Mouse (Mus musculus) spleen, postnatal 10 days (tissue): Measurements from ENCODE around the gene Thbs3.
A peak's percentile ranks its signal among the peaks of the same experiment; 100 is the strongest.

Experiments used
- DNase-seq, 2 experiments: peaks; one replicate each; pipeline ENCODE4 v3.0.0; 2021 to 2022; ENCODE audit warnings: low spot score in 2 of 2

Thbs3 gene

DNA sequence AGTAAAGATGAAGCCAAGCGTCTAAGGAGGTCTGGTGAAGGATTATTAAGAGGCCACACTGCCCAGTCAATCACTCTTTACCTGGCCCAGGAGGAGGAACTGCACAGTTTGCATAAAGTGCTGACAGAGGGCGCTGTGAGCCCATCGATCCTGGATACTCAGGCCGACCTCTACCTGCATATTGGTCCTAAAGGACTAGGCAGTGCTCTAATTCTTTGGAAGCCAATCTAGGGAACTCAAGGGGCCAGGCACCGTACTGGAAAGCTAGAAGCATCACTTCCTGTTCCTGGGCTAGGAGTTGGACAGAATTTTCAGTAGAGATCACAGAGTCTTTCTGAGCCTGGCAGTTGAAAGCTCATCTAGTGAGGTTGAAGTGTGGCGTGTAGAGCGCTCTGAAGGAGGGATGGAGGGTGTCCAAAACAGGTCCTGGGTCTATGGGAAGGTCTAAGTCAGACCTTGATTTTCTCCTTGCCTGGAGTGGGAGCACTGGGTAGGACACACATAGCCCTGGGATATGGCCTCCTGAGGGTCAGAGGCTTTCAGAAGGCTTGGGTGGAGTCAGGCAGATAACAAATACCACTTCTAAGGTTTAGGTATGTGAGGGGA lies 35.6 kb downstream of the Thbs3 start:
- DNase-seq = peak; percentile 46 to 75

GRCm38 (mm10) chr3:89251365-89251895 lies 36.5 kb downstream of the Thbs3 start:
- peak; percentile 40 to 76 for DNase-seq

- no peak for DNase-seq
These were observed 40.0 kb downstream of the Thbs3 start for GRCm38 (mm10) chr3:89254994-89255393.

DNA sequence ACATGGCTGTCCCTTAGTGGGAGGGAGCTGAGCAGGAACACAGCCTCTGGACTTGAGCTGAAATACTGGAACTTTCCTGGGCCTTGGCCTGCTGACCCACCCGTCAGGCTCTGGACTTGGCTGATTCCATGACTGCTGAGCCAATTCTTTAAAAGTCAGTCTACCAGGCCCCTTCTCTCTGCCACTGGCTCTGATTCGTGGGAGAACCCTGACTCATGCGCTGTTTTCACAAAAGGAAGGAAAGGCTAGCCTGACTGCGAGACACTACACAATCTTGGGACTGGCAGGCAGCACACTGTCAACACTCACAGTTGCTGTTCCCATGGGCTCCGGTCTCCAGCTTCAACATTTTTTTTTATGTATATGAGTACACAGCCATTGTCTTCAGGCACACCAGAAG lies 41.2 kb downstream of the Thbs3 start:
- no peak for DNase-seq

DNA sequence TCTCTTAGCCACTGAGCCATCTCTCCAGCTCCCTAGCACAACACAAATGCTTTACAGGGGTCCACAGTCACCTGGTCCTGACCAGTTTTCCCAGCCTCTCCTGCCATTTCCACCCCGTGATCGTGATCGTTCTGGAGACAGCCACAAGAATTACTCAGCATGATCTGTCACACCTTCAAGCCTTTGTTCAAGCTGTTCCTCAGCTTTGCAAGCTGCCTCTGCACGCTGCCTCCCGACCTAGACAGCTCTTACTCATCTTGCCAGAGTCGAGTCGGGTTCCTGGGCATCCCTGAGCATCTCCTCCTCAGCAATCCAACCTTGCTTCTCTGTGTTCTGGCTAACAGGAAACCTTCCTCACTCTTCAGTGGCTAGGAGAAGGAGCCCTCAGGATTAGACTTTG lies 44.1 kb downstream of the Thbs3 start, which contains the start of gene Dpm3:
Gene Dpm3 (plus strand): TSS at position 283 of the 400 bp plus-strand sequence.
- DNase-seq = no peak

DNA sequence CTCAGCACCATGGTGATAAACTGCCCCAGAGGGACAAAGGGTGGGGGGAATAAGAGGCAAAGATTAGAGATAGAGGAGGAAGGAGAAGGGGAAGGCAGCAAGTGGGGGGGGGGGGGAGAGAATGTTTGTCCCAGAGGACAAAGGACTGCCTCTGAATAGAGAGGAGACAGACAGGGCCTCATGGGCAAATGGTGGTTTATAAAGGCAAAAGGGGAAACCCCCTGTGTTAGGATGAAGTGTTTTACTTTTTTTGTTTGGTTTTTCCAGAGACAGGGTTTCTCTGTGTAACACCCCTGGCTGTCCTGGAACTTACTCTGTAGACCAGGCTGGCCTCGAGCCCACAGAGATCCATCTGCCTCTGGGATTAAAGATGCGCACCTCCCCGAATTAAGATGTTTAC lies 45.2 kb downstream of the Thbs3 start:
- no peak for DNase-seq

DNA sequence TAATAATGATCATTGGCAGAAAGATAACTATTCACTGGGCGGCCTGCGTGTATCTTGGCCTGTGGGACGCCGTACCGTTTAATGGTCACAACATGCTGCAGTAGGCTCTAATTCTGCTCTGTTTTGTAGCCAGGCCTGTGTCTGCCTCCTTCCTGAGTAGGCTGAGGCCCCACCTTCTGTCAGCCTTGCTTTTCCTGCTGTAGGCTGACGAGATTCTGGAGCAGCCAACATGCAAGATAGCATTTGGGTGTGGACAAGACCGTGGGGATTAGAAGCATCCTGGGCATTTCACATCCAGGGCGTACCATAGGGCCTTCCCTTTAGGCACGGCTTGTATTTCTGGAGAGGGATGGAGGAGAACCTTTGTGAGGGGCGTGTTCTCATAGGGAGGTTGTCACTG lies 47.4 kb downstream of the Thbs3 start:
- no peak for DNase-seq

DNA sequence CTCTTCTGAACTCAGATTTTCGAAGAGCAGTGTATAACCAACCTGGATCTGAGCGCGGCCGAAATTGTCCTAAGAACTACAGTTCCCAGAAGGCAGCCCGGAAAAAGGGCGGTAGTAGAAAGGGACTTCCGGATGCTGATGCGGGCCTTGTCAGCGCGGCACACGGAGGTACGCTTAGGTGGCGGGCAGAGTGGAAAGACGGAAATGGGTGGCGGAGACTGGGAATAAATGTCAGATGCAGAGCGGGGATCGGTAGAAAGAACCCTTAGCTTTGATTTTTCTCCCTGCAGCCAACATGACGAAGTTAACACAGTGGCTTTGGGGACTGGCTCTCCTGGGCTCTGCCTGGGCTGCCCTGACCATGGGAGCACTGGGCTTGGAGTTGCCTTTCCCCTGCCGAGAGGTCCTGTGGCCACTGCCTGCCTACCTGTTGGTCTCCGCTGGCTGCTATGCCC lies 51.5 kb downstream of the Thbs3 start:
- peak; percentile 61 to 80 for DNase-seq

DNA sequence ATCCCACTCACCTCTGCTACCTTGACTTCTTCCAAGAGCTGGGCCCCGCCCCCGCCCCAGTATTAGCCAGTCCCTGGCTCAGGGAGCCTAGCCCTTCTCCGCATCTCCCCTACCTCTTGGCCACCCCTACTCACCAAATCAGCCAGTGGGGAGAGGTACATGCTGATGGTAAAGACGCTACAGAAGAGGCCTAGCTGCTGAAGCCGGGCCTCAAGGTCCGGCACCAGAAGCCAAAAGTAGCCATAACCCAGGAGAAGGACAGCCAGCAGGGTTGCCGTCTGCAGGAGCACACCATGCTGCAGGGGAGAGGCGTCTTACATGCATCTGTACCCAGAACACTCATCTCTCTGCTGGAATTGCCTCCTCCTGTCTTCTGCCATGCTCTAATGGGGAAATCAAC lies 53.9 kb downstream of the Thbs3 start:
- DNase-seq = no peak

DNA sequence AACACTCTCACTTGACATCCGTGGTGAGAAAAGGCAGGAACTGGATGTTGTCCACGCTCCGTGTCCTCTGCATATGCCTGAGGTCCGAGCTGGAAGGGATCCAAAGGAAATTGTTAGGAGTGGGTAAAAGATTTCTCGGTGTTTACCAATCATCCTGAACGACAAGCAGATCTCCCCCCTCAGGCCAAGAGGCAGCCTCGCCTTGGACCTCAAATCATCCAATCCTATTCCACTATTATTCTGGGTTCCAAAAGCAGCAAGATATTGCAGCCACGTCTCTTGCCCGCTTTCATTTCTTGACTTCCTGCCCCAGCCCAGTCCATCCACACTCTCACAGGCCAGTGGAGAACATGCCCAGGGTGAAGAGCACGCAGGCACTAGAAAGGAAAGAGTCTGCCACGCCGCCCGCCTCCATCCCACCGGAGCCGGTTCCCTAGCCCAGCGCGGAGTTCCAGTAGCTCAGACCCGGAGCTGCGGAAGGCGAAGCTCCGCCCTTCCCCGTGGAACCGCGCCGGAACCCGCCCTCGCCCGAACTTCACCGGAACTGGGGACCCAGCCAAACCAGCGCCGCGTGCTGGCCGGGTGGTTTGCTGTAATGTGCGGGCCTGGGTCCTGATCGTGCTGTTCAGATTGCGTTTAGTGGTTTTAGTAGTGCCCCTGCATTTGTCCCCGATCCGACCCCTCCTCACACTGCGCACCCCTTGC lies 55.2 kb downstream of the Thbs3 start, which contains the start of gene Slc50a1:
Gene Slc50a1 (minus strand): TSS at position 520 of the 705 bp plus-strand sequence.
- peak; percentile 57 to 82 for DNase-seq

- no peak for DNase-seq
These were observed 55.9 kb downstream of the Thbs3 start for GRCm38 (mm10) chr3:89270891-89271290.

GRCm38 (mm10) chr3:89271760-89272159 lies 56.8 kb downstream of the Thbs3 start:
- no peak for DNase-seq

DNA sequence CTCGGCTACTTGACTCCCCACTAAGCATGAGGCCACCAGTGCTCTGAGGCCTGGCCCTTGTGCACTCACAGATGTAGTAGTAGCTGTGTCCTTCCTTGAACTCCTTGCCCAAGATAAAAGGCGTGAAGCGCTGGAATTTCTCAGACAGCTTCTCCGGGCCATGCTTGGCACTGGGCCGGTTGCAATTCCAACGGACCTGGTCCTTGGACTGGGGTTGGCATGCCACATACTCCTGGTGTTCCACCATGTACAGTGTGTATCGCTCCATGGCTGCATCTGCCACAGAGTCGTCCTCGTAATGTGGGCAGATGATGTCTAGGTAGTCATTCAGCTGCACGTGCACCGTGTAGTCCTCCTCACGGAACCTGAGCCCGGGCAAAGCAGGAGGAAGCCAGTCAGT lies 61.1 kb downstream of the Thbs3 start:
- no peak for DNase-seq
